Mouse (Mus musculus) monocyte, adult 5-6 weeks (primary cell): ENCODE data around the gene Nkd1. TPM values are rescaled to one million over a fixed set of nuclear protein-coding genes. Genes with fewer than 3 reads are reported as not detected.

Experiments used
- ATAC-seq: fragments of 153-309, 156-312 bp; replicated peaks from 2 replicates; pipeline ENCODE4 v1.8.0; 2017; ENCODE audit warnings: mild to moderate bottlenecking; ENCODE audit not compliant: low TSS enrichment, insufficient number of reproducible peaks, severe bottlenecking, poor library complexity, low FRiP score
- total RNA-seq: library from RNA; stranded (forward); fragments of 200-1000, 200-491, 200-594 nt; gene quantifications from 3 replicates; pipeline ENCODE4 v1.2.3, GENCODE M21; 2017

Gene Nkd1
- total RNA-seq, 1 experiment from 2014 or later = not detected

GRCm38 (mm10) chr8:88537081-88537480, 15.9 kb downstream of the Nkd1 start:
- no peak for ATAC-seq

GRCm38 (mm10) chr8:88537998-88538975, 17.1 kb downstream of the Nkd1 start:
- ATAC-seq = no peak

GRCm38 (mm10) chr8:88538976-88539371, 17.8 kb downstream of the Nkd1 start:
- ATAC-seq = no peak

- ATAC-seq = no peak
Observed at GRCm38 (mm10) chr8:88539963-88540362, 18.8 kb downstream of the Nkd1 start.

- no peak for ATAC-seq
Observed at GRCm38 (mm10) chr8:88542596-88543213, 21.6 kb downstream of the Nkd1 start.

GRCm38 (mm10) chr8:88544677-88545076, 23.5 kb downstream of the Nkd1 start:
- 0 out of 2 replicates have a peak, but pooled peaks have one; percentile 20 for ATAC-seq

- ATAC-seq = no peak
Observed at GRCm38 (mm10) chr8:88545441-88545840, 24.3 kb downstream of the Nkd1 start.

GRCm38 (mm10) chr8:88546032-88546732, 25.0 kb downstream of the Nkd1 start:
- no peak for ATAC-seq

GRCm38 (mm10) chr8:88555669-88556068, 34.5 kb downstream of the Nkd1 start:
- ATAC-seq = no peak

- ATAC-seq = no peak
Observed at GRCm38 (mm10) chr8:88559985-88560473, 38.9 kb downstream of the Nkd1 start.

GRCm38 (mm10) chr8:88561402-88561801, 40.2 kb downstream of the Nkd1 start:
- ATAC-seq = no peak

GRCm38 (mm10) chr8:88564256-88564903, 43.2 kb downstream of the Nkd1 start:
- ATAC-seq = no peak

- peak; percentile 41; the same call in 1 of the 2 replicates for ATAC-seq
Observed at GRCm38 (mm10) chr8:88566119-88566518, 45.0 kb downstream of the Nkd1 start.

GRCm38 (mm10) chr8:88567314-88568121, 46.4 kb downstream of the Nkd1 start:
- no peak for ATAC-seq

GRCm38 (mm10) chr8:88568211-88568610, 47.1 kb downstream of the Nkd1 start:
- no peak for ATAC-seq

GRCm38 (mm10) chr8:88569366-88569765, 48.2 kb downstream of the Nkd1 start:
- no peak for ATAC-seq

GRCm38 (mm10) chr8:88570293-88570998, 49.3 kb downstream of the Nkd1 start:
- ATAC-seq = no peak
